Mouse (Mus musculus): Measurements from ENCODE around the gene Prr7.

- TF ChIP-seq EP300 (IDR thresholded peaks at IDR 0.05; ENCODE audit: insufficient read depth, low read depth, low read length), result no peak
- no peak for TF ChIP-seq POLR2A (IDR thresholded peaks at IDR 0.05; ENCODE audit: insufficient read depth, low read depth, low read length)
Observed at GRCm38 (mm10) chr13:55449679-55450441, 14.2 kb upstream of the Prr7 start.
